ENCODE assay signal across 24 mouse cellular contexts in the genomic region with DNA sequence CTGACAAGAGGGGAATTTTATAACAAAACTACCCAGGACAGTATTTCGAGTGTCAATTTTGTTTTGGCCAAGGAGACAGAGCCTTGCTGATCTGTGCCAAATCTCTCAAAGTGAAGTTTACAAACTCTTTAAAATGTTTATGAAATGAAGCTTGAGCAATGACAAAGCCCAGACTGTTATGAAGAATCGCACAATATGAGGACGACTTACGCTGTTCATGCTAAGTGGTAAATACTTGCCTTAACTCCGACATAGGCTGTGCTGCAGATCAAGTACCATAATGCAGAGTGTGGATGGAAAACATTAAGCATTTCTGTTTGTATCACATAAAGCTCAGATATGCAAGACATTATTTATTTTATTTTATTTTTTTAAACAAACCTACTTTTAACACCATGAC.
"Had no signal": no experiment of that assay in that cellular context is flagged by ENCODE, and none has a peak within 500 bp of the region (broad histone marks: within the 10 kb centered on the region; RNA-seq: fewer than 3 reads in every experiment).

No protein-coding gene starts in this region.

- H3K4me3 ChIP-seq: heart, adult 2 months; heart, embryonic 13.5 days; heart, embryonic 15.5 days; hindbrain, embryonic 13.5 days; hindbrain, embryonic 15.5 days; kidney, embryonic 15.5 days; layer of hippocampus, adult 2 months; left cerebral cortex, adult 2 months; limb, embryonic 10.5 days; limb, embryonic 12.5 days had no signal

- H3K4me2 ChIP-seq: heart, embryonic 11.5 days; heart, embryonic 13.5 days; heart, embryonic 15.5 days; hindbrain, embryonic 13.5 days; hindbrain, embryonic 15.5 days; kidney, embryonic 15.5 days; limb, embryonic 12.5 days had no signal

- H3K9me3 ChIP-seq: heart, embryonic 13.5 days; heart, embryonic 15.5 days; hindbrain, embryonic 13.5 days; hindbrain, embryonic 15.5 days; kidney, embryonic 15.5 days; limb, embryonic 10.5 days; limb, embryonic 12.5 days had no signal

- H3K27ac ChIP-seq: heart, adult 2 months; heart, embryonic 13.5 days; heart, embryonic 15.5 days; hindbrain, embryonic 13.5 days; hindbrain, embryonic 15.5 days; hindbrain, postnatal 0 days; kidney, embryonic 15.5 days; kidney, postnatal 0 days; layer of hippocampus, adult 2 months; left cerebral cortex, adult 2 months; limb, embryonic 10.5 days; limb, embryonic 12.5 days had no signal

- ATAC-seq: hindbrain, postnatal 0 days; intestine, embryonic 16.5 days had no signal

- DNase-seq: gastrocnemius, postnatal 14 days; gastrocnemius, postnatal 36 days; heart, adult 11 months; heart, adult 2 months; heart, postnatal 14 days; heart, postnatal 36 days; kidney, adult 11 months; kidney, adult 2 months; kidney, adult 9 months; kidney, postnatal 14 days; kidney, postnatal 4 days had no signal

- H3K27me3 ChIP-seq: heart, embryonic 13.5 days; heart, embryonic 15.5 days; hindbrain, embryonic 13.5 days; hindbrain, embryonic 15.5 days; kidney, embryonic 15.5 days; limb, embryonic 12.5 days had no signal

- H3K36me3 ChIP-seq: heart, embryonic 13.5 days; heart, embryonic 15.5 days; hindbrain, embryonic 13.5 days; hindbrain, embryonic 15.5 days; kidney, embryonic 15.5 days; limb, embryonic 10.5 days; limb, embryonic 12.5 days had no signal

- H3K9ac ChIP-seq: heart, embryonic 13.5 days; heart, embryonic 15.5 days; hindbrain, embryonic 13.5 days; hindbrain, embryonic 15.5 days; kidney, embryonic 15.5 days; limb, embryonic 12.5 days had no signal
